Mouse (Mus musculus): Measurements from ENCODE around the gene Nutf2-ps1. TPM values are rescaled to one million over a fixed set of nuclear protein-coding genes. Genes with fewer than 3 reads are reported as not detected.
"Not testable (repeated sequence)": the region's sequence is repeated elsewhere in the genome, so short reads cannot be mapped to it uniquely, and the experiment has no call there.

Gene Nutf2-ps1
- polyA plus RNA-seq, 1 experiment from 2014 or later, result 397 TPM

GRCm38 (mm10) chr19:53587686-53588085 lies 1.2 kb downstream of the Nutf2-ps1 start:
- not testable (repeated sequence) for H3K36me3 ChIP-seq (ENCODE audit: control insufficient read depth, insufficient read depth, low read length); H3K27ac ChIP-seq (ENCODE audit: low read depth, low read length); H3K4me2 ChIP-seq (ENCODE audit: low read depth); H3K9me3 ChIP-seq (ENCODE audit: control insufficient read depth, low read length); H3K4me3 ChIP-seq (ENCODE audit: low read depth, low read length); ATAC-seq (ENCODE audit: insufficient read depth, low FRiP score, low TSS enrichment); H3K27me3 ChIP-seq (ENCODE audit: control insufficient read depth, insufficient read depth, low read length); H3K9ac ChIP-seq (ENCODE audit: low read length); DNase-seq (ENCODE audit: low spot score); H3K4me1 ChIP-seq (ENCODE audit: control insufficient read depth, insufficient read depth, low read length)
- WGBS, result 86% methylated on average over 3 of the region's 3 CpGs

- not testable (repeated sequence) for ATAC-seq (ENCODE audit: insufficient read depth, low FRiP score, low TSS enrichment); H3K4me3 ChIP-seq (ENCODE audit: low read depth, low read length); H3K9ac ChIP-seq (ENCODE audit: low read length); H3K36me3 ChIP-seq (ENCODE audit: control insufficient read depth, insufficient read depth, low read length); H3K27ac ChIP-seq (ENCODE audit: low read depth, low read length); H3K27me3 ChIP-seq (ENCODE audit: control insufficient read depth, insufficient read depth, low read length); H3K9me3 ChIP-seq (ENCODE audit: control insufficient read depth, low read length); DNase-seq (ENCODE audit: low spot score); H3K4me2 ChIP-seq (ENCODE audit: low read depth); H3K4me1 ChIP-seq (ENCODE audit: control insufficient read depth, insufficient read depth, low read length)
- 94% methylated on average over 8 of the region's 8 CpGs for WGBS
Measured at GRCm38 (mm10) chr19:53580271-53580670, 8.6 kb downstream of the Nutf2-ps1 start.

- ATAC-seq (ENCODE audit: insufficient read depth, low FRiP score, low TSS enrichment), result peak; percentile 55; the same call in 1 of the 2 replicates
- DNase-seq (ENCODE audit: low spot score), result peak; percentile 70
- no peak overlapping the region for H3K4me2 ChIP-seq (ENCODE audit: low read depth)
Measured at GRCm38 (mm10) chr19:53578597-53579252, 10.1 kb downstream of the Nutf2-ps1 start.

GRCm38 (mm10) chr19:53577025-53577800 lies 11.7 kb downstream of the Nutf2-ps1 start:
- DNase-seq (ENCODE audit: low spot score) (no peak), ATAC-seq (ENCODE audit: insufficient read depth, low FRiP score, low TSS enrichment) (no peak)
- Histone ChIP-seq H3K27ac (ENCODE audit: low read depth, low read length) (no peak overlapping the region), H3K27me3 (ENCODE audit: control insufficient read depth, insufficient read depth, low read length) (no peaks in the 10 kb centered on the region), H3K4me2 (ENCODE audit: low read depth) (no peak overlapping the region), H3K9me3 (ENCODE audit: control insufficient read depth, low read length) (no peaks in the 10 kb centered on the region), H3K9ac (ENCODE audit: low read length) (no peak overlapping the region), H3K36me3 (ENCODE audit: control insufficient read depth, insufficient read depth, low read length) (no peaks in the 10 kb centered on the region), H3K4me1 (ENCODE audit: control insufficient read depth, insufficient read depth, low read length) (no peaks in the 10 kb centered on the region), H3K4me3 (ENCODE audit: low read depth, low read length) (no peak overlapping the region)
- 76% methylated on average over 11 of the region's 11 CpGs for WGBS

More at GRCm38 (mm10) chr19:53578597-53579252, 10.1 kb downstream of the Nutf2-ps1 start:
- WGBS, result 14% methylated on average over 8 of the region's 8 CpGs
- Histone ChIP-seq H3K4me1 (ENCODE audit: control insufficient read depth, insufficient read depth, low read length) (no peaks in the 10 kb centered on the region), H3K27me3 (ENCODE audit: control insufficient read depth, insufficient read depth, low read length) (no peaks in the 10 kb centered on the region), H3K4me3 (ENCODE audit: low read depth, low read length) (no peak overlapping the region), H3K9me3 (ENCODE audit: control insufficient read depth, low read length) (no peaks in the 10 kb centered on the region), H3K27ac (ENCODE audit: low read depth, low read length) (no peak overlapping the region), H3K36me3 (ENCODE audit: control insufficient read depth, insufficient read depth, low read length) (no peaks in the 10 kb centered on the region), H3K9ac (ENCODE audit: low read length) (no peak overlapping the region)

GRCm38 (mm10) chr19:53576061-53576460 lies 12.8 kb downstream of the Nutf2-ps1 start:
- Histone ChIP-seq H3K27me3 (ENCODE audit: control insufficient read depth, insufficient read depth, low read length) (no peaks in the 10 kb centered on the region), H3K9ac (ENCODE audit: low read length) (no peak overlapping the region)
- DNase-seq (ENCODE audit: low spot score), result no peak

GRCm38 (mm10) chr19:53575296-53576010 lies 13.4 kb downstream of the Nutf2-ps1 start:
- no peaks in the 10 kb centered on the region for H3K27me3 ChIP-seq (ENCODE audit: control insufficient read depth, insufficient read depth, low read length)
- no peak overlapping the region for H3K27ac ChIP-seq (ENCODE audit: low read depth, low read length)
- no peak overlapping the region for H3K4me2 ChIP-seq (ENCODE audit: low read depth)
- H3K36me3 ChIP-seq (ENCODE audit: control insufficient read depth, insufficient read depth, low read length), result no peaks in the 10 kb centered on the region
- WGBS, result 69% methylated on average over 4 of the region's 4 CpGs
- H3K9ac ChIP-seq (ENCODE audit: low read length), result no peak overlapping the region
- no peaks in the 10 kb centered on the region for H3K9me3 ChIP-seq (ENCODE audit: control insufficient read depth, low read length)
- no peak overlapping the region for H3K4me3 ChIP-seq (ENCODE audit: low read depth, low read length)
- no peak for ATAC-seq (ENCODE audit: insufficient read depth, low FRiP score, low TSS enrichment)
- no peak for DNase-seq (ENCODE audit: low spot score)
- no peaks in the 10 kb centered on the region for H3K4me1 ChIP-seq (ENCODE audit: control insufficient read depth, insufficient read depth, low read length)

More at GRCm38 (mm10) chr19:53576061-53576460, 12.8 kb downstream of the Nutf2-ps1 start:
- Histone ChIP-seq H3K9me3 (ENCODE audit: control insufficient read depth, low read length) (no peaks in the 10 kb centered on the region), H3K4me2 (ENCODE audit: low read depth) (no peak overlapping the region), H3K4me1 (ENCODE audit: control insufficient read depth, insufficient read depth, low read length) (no peaks in the 10 kb centered on the region), H3K27ac (ENCODE audit: low read depth, low read length) (no peak overlapping the region), H3K4me3 (ENCODE audit: low read depth, low read length) (no peak overlapping the region), H3K36me3 (ENCODE audit: control insufficient read depth, insufficient read depth, low read length) (no peaks in the 10 kb centered on the region)
- no peak for ATAC-seq (ENCODE audit: insufficient read depth, low FRiP score, low TSS enrichment)
- 96% methylated on average over 7 of the region's 7 CpGs for WGBS

GRCm38 (mm10) chr19:53574546-53574945 lies 14.3 kb downstream of the Nutf2-ps1 start:
- Histone ChIP-seq H3K27me3 (ENCODE audit: control insufficient read depth, insufficient read depth, low read length) (no peaks in the 10 kb centered on the region), H3K4me1 (ENCODE audit: control insufficient read depth, insufficient read depth, low read length) (no peaks in the 10 kb centered on the region), H3K4me2 (ENCODE audit: low read depth) (no peak overlapping the region), H3K9me3 (ENCODE audit: control insufficient read depth, low read length) (no peaks in the 10 kb centered on the region), H3K27ac (ENCODE audit: low read depth, low read length) (no peak overlapping the region), H3K9ac (ENCODE audit: low read length) (no peak overlapping the region), H3K36me3 (ENCODE audit: control insufficient read depth, insufficient read depth, low read length) (no peaks in the 10 kb centered on the region), H3K4me3 (ENCODE audit: low read depth, low read length) (no peak overlapping the region)
- DNase-seq (ENCODE audit: low spot score) (no peak), ATAC-seq (ENCODE audit: insufficient read depth, low FRiP score, low TSS enrichment) (no peak)
- WGBS, result 88% methylated on average over 7 of the region's 7 CpGs

- H3K4me3 ChIP-seq (ENCODE audit: low read depth, low read length), result no peak overlapping the region
- ATAC-seq (ENCODE audit: insufficient read depth, low FRiP score, low TSS enrichment), result no peak
- no peaks in the 10 kb centered on the region for H3K27me3 ChIP-seq (ENCODE audit: control insufficient read depth, insufficient read depth, low read length)
- WGBS, result 55% methylated on average over 8 of the region's 8 CpGs
- H3K9me3 ChIP-seq (ENCODE audit: control insufficient read depth, low read length), result no peaks in the 10 kb centered on the region
- H3K4me1 ChIP-seq (ENCODE audit: control insufficient read depth, insufficient read depth, low read length), result no peaks in the 10 kb centered on the region
- DNase-seq (ENCODE audit: low spot score), result no peak
- H3K36me3 ChIP-seq (ENCODE audit: control insufficient read depth, insufficient read depth, low read length), result no peaks in the 10 kb centered on the region
- H3K27ac ChIP-seq (ENCODE audit: low read depth, low read length), result no peak overlapping the region
- H3K9ac ChIP-seq (ENCODE audit: low read length), result no peak overlapping the region
- H3K4me2 ChIP-seq (ENCODE audit: low read depth), result no peak overlapping the region
Measured at GRCm38 (mm10) chr19:53574131-53574530, 14.7 kb downstream of the Nutf2-ps1 start.
